Mouse (Mus musculus) limb, embryonic 12.5 days (tissue): Measurements from ENCODE around the gene Fgf2. TPM values are rescaled to one million over a fixed set of nuclear protein-coding genes. Genes with fewer than 3 reads are reported as not detected.

Source experiments
- ATAC-seq: fragments of 200-750 bp; cut with Nextera tagmentation; 2 replicates; pipeline ENCODE4 v1.8.0; 2017; ENCODE audit warnings: low read depth, moderate TSS enrichment; ENCODE audit not compliant: insufficient number of reproducible peaks, insufficient read depth, low FRiP score, low TSS enrichment
- H3K27ac ChIP-seq: fragments of 300-500 bp; sonication (generic); 2 replicates; pipeline ENCODE4 v1.5.1; 2016; ENCODE audit warnings: mild to moderate bottlenecking, moderate library complexity
- H3K27me3 ChIP-seq: fragments of 300-500 bp; sonication (generic); 2 replicates; pipeline ENCODE4 v1.6.1; 2016; ENCODE audit warnings: mild to moderate bottlenecking, moderate library complexity
- H3K36me3 ChIP-seq: fragments of 300-500 bp; sonication (generic); 2 replicates; pipeline ENCODE4 v1.6.1; 2016; ENCODE audit warnings: mild to moderate bottlenecking, moderate library complexity
- H3K4me1 ChIP-seq: fragments of 300-500 bp; sonication (generic); replicated peaks from 2 replicates; pipeline ENCODE4 v1.6.1; 2016
- H3K4me2 ChIP-seq: fragments of 300-500 bp; sonication (generic); 2 replicates; pipeline ENCODE4 v1.6.1; 2016; ENCODE audit warnings: mild to moderate bottlenecking, moderate library complexity
- H3K4me3 ChIP-seq: fragments of 300-500 bp; sonication (generic); replicated peaks from 2 replicates; pipeline ENCODE4 v1.5.1; 2016; ENCODE audit warnings: mild to moderate bottlenecking
- H3K9ac ChIP-seq: fragments of 300-500 bp; sonication (generic); replicated peaks from 2 replicates; pipeline ENCODE4 v1.6.1; 2016; ENCODE audit warnings: mild to moderate bottlenecking, moderate library complexity
- H3K9me3 ChIP-seq: fragments of 300-500 bp; sonication (generic); 2 replicates; pipeline ENCODE4 v1.6.1; 2016; ENCODE audit warnings: mild to moderate bottlenecking, moderate library complexity
- WGBS: fragments of 180-500 bp; shearing (Covaris S2); methylation state at CpG from one replicate; pipeline ENCODE4 v1.1.7; 2016; 5-methylcytosine and 5-hydroxymethylcytosine counted together
- polyA plus RNA-seq: library from polyadenylated mRNA; unstranded; fragments of >200 nt; fragmentation: Nextera tagmentation; extraction: Ambion mirVana; gene quantifications from 2 replicates; pipeline ENCODE4 v1.2.1, GENCODE M21; 2016

Gene Fgf2
- polyA plus RNA-seq, 1 experiment from 2014 or later = 1.9 TPM

DNA sequence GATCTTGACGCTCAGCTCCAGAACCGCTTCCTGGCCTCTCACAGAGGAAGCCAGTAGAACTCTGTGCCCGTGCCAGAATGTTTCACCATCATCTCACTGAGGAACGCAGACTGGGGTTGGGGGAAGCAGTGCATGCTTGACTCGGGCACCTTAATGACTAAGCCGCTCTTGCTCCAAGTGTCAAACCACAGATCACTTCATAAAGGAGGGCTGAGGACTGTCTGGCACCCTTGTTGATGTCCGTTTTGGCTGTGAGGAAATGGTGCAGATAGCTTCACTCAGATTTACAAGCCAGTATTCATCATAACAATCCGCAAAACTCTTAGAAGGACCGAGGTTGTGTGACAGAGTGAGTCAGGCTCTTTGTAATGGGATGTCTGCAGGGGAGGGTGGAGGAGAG lies 12.6 kb downstream of the Fgf2 start:
- H3K27ac ChIP-seq = no peak overlapping the region
- H3K4me1 ChIP-seq = no peaks in the 10 kb centered on the region
- H3K36me3 ChIP-seq = no peaks in the 10 kb centered on the region
- no peak overlapping the region for H3K4me3 ChIP-seq
- H3K4me2 ChIP-seq = no peak overlapping the region
- H3K9ac ChIP-seq = no peak overlapping the region
- no peaks in the 10 kb centered on the region for H3K27me3 ChIP-seq
- WGBS = 82% methylated on average over 9 of the region's 9 CpGs
- H3K9me3 ChIP-seq = no peaks in the 10 kb centered on the region
- ATAC-seq = no peak

DNA sequence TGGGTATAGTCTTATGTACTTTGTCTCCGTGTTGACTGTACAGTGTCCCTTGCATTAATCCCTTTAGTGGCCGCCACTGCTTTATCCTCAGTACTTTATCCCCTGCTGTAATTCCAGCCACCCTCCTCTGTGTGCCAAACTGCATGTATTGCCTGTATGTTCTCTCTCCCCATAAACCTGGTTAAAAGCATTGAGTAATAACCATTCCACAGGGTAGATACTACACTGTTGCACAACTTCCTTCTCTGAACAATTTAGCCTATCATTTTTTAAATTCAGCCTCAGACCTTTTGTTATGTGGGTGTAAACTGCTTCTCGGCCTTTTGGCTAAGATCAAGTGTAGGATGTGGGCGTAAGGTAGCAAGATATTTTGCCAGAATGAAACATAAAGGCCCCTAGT lies 17.0 kb downstream of the Fgf2 start:
- Histone ChIP-seq H3K36me3 (no peaks in the 10 kb centered on the region), H3K9ac (no peak overlapping the region), H3K4me2 (no peak overlapping the region), H3K4me1 (no peaks in the 10 kb centered on the region), H3K27ac (no peak overlapping the region), H3K27me3 (no peaks in the 10 kb centered on the region), H3K9me3 (no peaks in the 10 kb centered on the region), H3K4me3 (no peak overlapping the region)
- 89% methylated on average over 4 of the region's 4 CpGs for WGBS
- no peak for ATAC-seq

DNA sequence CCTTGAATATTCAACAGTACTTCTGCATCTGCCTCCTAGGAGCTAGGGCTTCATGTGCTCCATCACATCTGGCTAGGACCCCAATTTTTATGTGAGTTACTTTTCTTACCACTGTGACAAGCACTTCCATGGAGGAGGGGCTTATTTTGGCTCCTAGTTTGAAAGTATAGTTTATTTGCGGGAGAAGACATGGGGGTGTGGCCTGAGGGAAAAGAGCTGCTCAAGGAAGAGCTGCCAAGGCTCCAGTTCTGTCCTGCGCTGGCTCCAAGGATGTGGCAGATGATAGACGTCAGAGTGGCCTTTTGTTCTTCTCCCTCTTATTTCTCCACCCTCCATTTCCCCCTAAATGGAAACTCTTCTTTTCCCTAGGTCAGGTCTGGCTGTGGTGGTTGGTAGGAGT lies 17.8 kb downstream of the Fgf2 start:
- no peak overlapping the region for H3K9ac ChIP-seq
- no peak for ATAC-seq
- H3K4me3 ChIP-seq = no peak overlapping the region
- no peaks in the 10 kb centered on the region; the same call in 1 of the 2 replicates for H3K4me1 ChIP-seq
- H3K27ac ChIP-seq = no peak overlapping the region
- H3K4me2 ChIP-seq = no peak overlapping the region
- H3K36me3 ChIP-seq = no peaks in the 10 kb centered on the region
- WGBS = 51% methylated on average over 3 of the region's 3 CpGs
- H3K27me3 ChIP-seq = no peaks in the 10 kb centered on the region
- no peaks in the 10 kb centered on the region for H3K9me3 ChIP-seq

DNA sequence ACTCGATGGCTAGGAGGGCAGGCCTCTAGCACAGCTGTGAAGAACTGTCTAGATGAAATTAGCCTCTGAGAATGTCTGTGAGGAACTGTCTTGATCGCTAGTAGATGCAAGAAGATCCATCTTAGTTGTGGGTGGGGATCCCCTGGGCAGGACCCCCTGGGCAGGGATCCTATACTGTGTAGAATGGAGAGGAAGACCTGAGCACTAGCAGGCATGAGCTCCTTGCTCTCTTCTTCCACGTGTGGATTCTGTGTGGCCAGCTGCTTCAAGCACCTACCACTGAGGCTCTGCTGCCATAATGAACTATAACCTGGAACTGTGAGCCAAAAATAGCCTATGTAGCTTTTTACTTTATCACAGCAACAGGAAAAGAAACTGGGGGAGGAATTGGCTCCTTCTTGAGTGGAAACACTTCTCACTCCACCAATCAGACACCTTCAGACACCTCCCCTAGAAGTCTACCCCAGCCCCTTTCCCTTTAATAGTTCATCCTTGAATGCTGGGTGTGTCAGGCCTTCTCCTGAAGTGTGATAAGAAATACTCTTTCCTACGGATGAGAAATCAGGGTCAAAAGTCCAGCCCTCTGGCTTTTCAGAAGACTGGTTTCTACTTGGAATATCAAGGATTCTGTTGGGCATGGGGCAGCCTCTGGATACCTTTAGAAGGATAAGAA lies 18.4 kb downstream of the Fgf2 start:
- Histone ChIP-seq H3K4me3 (no peak overlapping the region), H3K4me2 (no peak overlapping the region), H3K36me3 (no peaks in the 10 kb centered on the region), H3K4me1 (no peaks in the 10 kb centered on the region; the same call in 1 of the 2 replicates), H3K9ac (no peak overlapping the region), H3K9me3 (no peaks in the 10 kb centered on the region), H3K27me3 (no peaks in the 10 kb centered on the region), H3K27ac (no peak overlapping the region)
- 77% methylated on average over 4 of the region's 4 CpGs for WGBS
- ATAC-seq = no peak

DNA sequence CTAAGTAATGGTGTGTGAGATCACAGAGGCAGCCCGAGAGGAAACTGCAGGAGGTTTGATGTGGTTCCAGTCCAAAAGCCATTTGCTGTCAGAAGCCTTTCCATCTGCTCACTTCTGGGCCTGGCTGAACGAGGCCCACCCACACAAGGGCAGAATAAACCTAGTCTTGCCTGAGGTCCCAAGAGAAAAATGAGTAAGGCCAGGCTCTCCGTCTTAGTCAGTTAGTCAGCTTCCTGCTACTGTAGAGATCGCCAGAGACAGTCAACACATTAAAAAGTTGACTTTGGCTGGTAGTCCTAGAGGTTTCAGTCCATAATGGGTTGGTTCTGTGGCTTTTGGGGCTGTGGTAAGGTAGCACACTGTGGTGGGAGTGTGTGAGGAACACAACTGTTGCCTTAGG lies 22.3 kb downstream of the Fgf2 start:
- H3K4me3 ChIP-seq = no peak overlapping the region
- H3K9ac ChIP-seq = no peak overlapping the region
- H3K4me2 ChIP-seq = no peak overlapping the region
- no peaks in the 10 kb centered on the region for H3K27me3 ChIP-seq
- no peak overlapping the region for H3K27ac ChIP-seq
- no peak for ATAC-seq
- 46% methylated on average over 4 of the region's 4 CpGs for WGBS
- no peaks in the 10 kb centered on the region for H3K36me3 ChIP-seq
- peaks cover 6% of the 10 kb centered on the region for H3K4me1 ChIP-seq
- no peaks in the 10 kb centered on the region for H3K9me3 ChIP-seq

DNA sequence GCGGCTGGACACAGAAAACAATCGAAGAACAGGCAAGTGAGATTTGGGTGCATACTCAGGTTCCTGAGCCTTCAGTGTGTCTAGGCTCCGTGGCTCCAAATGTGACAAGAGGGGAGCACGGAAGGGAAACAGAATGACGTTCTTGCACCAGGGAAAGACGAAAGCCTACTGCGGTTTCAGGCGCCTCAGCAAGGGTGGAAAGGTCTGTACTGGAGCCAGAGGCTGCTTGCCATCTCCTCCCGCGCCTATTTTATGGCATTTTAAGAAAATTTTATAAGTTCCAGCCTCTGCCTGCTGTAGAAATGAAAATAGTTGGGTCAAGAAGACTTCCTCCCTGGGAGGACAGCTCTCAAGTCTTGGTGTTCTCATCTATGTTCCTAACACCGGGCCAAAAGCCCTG lies 25.6 kb downstream of the Fgf2 start:
- no peak for ATAC-seq
- Histone ChIP-seq H3K27me3 (no peaks in the 10 kb centered on the region), H3K36me3 (no peaks in the 10 kb centered on the region), H3K4me3 (no peak overlapping the region), H3K4me1 (peaks cover 19% of the 10 kb centered on the region), H3K9me3 (no peaks in the 10 kb centered on the region), H3K4me2 (no peak overlapping the region), H3K27ac (no peak overlapping the region), H3K9ac (no peak overlapping the region)
- WGBS = 78% methylated on average over 11 of the region's 11 CpGs

DNA sequence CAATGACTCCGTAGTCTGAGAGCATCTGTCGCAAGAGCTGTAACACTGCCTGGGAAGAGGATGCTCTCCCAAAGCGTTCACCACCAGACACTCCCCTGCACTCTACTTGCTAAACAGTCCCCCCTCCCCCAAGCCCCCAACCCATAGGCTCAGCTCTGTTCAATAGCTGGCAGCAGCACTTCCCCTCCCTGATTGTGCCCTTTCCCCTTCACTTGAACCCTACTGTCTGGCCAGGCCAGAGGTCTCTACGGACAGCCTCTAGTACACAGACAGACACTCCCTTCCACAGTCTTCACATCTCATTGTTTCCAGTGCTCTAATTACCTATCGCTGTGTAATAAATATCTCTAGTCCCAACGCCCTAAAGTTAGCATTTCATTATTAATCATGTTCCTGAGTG lies 29.8 kb downstream of the Fgf2 start:
- Histone ChIP-seq H3K27me3 (no peaks in the 10 kb centered on the region), H3K9ac (no peak overlapping the region), H3K36me3 (no peaks in the 10 kb centered on the region), H3K4me1 (peaks cover 38% of the 10 kb centered on the region), H3K27ac (no peak overlapping the region), H3K4me2 (no peak overlapping the region), H3K4me3 (no peak overlapping the region), H3K9me3 (no peaks in the 10 kb centered on the region)
- WGBS = 76% methylated on average over 6 of the region's 6 CpGs
- no peak for ATAC-seq

DNA sequence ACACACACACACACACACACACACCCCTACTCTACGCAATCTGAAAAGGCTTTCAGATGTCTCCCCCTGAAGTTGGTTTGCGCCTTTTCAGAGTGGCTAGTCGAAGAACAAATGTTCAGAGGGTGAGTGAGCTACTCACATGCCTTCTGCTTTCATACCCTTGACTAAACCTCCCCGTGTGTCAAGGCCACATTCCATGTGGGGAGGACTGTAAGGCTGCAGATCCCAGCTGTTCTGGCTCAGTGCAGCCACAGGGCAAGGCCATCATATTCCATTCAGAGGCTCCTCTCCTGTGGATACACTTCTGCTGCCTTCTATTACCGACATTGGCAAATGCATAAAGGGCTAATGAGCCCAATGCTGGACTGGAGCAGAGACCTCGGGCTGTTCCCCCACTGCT lies 30.3 kb downstream of the Fgf2 start:
- Histone ChIP-seq H3K4me2 (no peak overlapping the region), H3K4me1 (peaks cover 40% of the 10 kb centered on the region), H3K9ac (no peak overlapping the region), H3K27me3 (no peaks in the 10 kb centered on the region), H3K27ac (no peak overlapping the region), H3K36me3 (no peaks in the 10 kb centered on the region), H3K9me3 (no peaks in the 10 kb centered on the region), H3K4me3 (no peak overlapping the region)
- no peak for ATAC-seq
- WGBS = 68% methylated on average over 6 of the region's 6 CpGs

DNA sequence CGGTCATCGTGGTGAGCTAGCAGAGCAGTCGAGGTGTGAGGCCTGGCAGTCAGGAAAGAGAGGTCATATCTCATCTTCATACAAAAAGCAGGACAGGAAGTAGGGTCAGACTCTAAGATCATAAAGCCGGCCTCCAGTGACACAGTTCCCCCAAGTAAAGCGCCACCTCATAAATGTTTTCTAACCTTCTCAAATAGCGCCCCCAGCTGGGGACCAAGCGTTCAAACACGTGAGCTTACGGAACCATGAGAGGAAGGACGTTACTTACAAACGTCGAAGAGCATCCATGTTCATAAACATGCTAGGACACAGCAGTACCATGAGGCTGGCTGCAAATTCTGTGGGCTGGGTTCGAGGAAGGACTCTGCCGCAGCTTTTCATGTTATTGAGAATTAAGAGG lies 31.1 kb downstream of the Fgf2 start:
- H3K27me3 ChIP-seq = no peaks in the 10 kb centered on the region
- 77% methylated on average over 14 of the region's 14 CpGs for WGBS
- no peaks in the 10 kb centered on the region for H3K36me3 ChIP-seq
- H3K9me3 ChIP-seq = no peaks in the 10 kb centered on the region
- ATAC-seq = no peak
- H3K9ac ChIP-seq = no peak overlapping the region
- no peak overlapping the region for H3K4me2 ChIP-seq
- H3K27ac ChIP-seq = no peak overlapping the region
- peaks cover 41% of the 10 kb centered on the region for H3K4me1 ChIP-seq
- no peak overlapping the region for H3K4me3 ChIP-seq

DNA sequence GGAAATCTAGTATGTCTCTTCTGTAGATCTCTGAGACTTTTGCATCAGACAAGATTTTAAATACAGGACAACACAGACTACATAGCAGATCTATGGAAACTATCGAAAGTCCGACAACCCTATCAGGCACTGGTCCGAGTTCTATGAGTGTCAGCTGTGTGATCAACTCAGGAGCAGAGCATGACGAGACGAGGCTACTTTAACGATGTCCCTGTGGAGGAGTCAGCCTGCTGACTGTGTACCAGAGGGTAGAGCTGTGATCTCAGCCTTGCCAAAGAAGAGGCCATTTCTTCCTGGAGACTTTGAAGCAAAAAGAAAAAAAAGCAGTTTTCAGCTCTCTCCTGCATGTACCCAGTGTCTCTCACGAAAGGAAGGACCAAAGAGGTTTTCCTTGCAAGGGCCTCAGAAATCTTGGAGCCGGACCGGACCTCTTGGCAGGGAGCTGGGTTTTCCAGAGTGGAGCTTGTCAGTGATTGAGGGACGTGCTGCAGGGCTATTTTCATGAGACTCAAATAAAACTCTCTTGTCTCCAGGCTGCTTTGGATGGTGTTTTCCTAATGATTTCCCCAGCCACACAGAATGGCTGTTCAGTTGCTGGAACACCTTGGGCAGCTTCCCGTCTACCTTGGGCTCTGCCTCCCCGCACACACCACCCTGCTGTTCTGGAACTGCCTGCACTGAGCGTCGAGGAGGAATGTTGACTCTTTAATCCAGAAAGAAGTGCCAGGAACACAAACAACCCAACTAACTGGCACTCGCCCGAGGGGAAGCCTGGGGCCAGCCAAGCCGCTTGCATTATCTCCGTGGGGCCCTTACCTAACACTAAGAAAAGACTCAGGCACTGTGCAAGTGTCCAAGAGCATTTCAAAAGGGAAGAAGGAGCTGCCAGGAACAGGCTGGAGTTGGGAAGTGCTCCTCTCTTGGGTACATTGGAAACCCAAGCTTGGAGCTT lies 32.1 kb downstream of the Fgf2 start:
- no peaks in the 10 kb centered on the region for H3K27me3 ChIP-seq
- peaks cover 41% of the 10 kb centered on the region for H3K4me1 ChIP-seq
- ATAC-seq = 0 out of 2 replicates have a peak, but pooled peaks have one; percentile 28
- H3K27ac ChIP-seq = peak overlapping the region; percentile 57
- 57% methylated on average over 18 of the region's 18 CpGs for WGBS
- no peaks in the 10 kb centered on the region for H3K36me3 ChIP-seq
- H3K9ac ChIP-seq = no peak overlapping the region
- H3K9me3 ChIP-seq = no peaks in the 10 kb centered on the region
- no peak overlapping the region for H3K4me2 ChIP-seq
- no peak overlapping the region for H3K4me3 ChIP-seq

DNA sequence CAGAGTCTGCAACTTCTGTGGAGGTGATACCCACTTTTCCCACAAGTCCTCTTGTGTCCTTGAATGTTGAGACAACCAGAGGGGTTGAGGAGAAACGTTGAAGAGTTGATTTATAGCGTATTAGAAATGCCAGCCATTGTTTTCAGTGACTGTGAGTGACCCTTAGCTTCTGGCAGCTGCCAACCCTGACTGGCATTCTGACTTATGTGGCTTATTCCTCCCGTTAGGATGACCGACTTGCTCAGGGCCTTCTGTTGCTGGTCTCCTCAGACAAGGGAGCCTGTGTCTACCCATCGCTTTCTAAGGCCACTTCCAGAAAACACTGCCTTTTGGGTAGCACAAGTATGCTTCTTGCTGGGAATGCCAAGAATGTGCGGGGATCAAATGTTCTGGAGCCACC lies 33.3 kb downstream of the Fgf2 start:
- WGBS = 64% methylated on average over 6 of the region's 6 CpGs
- H3K4me2 ChIP-seq = no peak overlapping the region
- no peak for ATAC-seq
- H3K4me3 ChIP-seq = no peak overlapping the region
- no peak overlapping the region for H3K27ac ChIP-seq
- H3K27me3 ChIP-seq = no peaks in the 10 kb centered on the region
- H3K4me1 ChIP-seq = peaks cover 41% of the 10 kb centered on the region
- no peak overlapping the region for H3K9ac ChIP-seq
- no peaks in the 10 kb centered on the region for H3K9me3 ChIP-seq
- H3K36me3 ChIP-seq = no peaks in the 10 kb centered on the region
